Mouse (Mus musculus) cerebellum, adult 11 months (tissue): Measurements from ENCODE around the gene Sptb.

ENCODE experiments used
- DNase-seq: peaks from one replicate; pipeline ENCODE4 v3.0.0; 2022

Gene Sptb

GRCm38 (mm10) chr12:76572261-76573251 is 137.8 kb downstream of the Sptb start:
- DNase-seq: no peak

- no peak for DNase-seq
Observed at GRCm38 (mm10) chr12:76571266-76571665, 139.1 kb downstream of the Sptb start.

DNA sequence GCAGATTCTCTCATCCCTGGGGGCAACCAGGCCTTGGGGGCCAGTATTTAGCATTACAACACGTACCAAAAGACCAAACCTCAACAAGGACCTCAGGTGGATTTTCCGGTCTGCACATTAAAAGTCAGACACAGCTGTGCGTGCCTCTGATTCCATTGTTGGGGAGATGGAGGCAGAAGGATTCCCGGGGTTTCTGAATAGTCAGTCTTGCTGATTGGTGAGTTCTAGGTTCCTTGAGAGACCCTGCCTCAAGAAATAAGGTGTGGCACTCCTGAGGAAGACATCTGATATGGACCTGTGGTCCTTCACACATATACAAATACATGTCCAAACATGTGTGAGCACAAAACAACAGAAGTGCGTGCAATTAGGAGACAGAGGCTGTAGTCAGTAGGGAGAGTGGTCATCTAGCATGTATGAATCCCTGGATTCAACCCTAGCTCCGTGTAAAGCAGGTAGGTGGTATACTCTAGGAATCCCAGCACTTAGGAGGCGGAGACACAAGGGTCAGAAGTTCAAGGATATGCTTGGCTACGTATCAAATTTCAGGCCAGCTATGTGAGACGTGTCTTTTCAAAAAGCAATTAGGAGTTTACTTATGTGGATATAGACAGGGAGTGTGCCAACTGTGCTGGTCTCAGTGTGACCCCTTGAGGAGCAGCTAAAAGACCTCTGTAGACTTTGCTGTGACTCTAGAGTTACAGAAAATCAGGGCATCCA is 140.0 kb downstream of the Sptb start:
- DNase-seq: no peak

DNA sequence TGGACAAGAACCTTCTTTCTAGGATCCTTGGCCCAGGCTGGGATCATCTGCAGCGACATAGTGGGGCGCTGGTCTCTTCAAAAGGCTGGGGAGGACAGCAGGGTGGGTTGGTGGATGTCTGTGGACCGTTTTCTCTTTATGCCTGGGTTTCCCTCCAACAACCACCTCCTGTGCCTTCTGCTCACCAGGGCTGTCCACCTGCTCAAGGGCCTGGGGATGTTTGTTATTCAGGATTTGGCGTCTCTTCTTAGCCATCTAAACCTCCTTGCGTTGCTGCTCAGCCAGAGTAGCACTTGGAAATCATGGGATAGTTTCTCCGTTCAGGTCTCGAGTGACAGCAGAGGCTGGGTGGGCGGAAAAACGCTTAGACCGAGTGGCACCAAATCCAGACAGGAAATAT is 144.1 kb downstream of the Sptb start:
- no peak for DNase-seq

DNA sequence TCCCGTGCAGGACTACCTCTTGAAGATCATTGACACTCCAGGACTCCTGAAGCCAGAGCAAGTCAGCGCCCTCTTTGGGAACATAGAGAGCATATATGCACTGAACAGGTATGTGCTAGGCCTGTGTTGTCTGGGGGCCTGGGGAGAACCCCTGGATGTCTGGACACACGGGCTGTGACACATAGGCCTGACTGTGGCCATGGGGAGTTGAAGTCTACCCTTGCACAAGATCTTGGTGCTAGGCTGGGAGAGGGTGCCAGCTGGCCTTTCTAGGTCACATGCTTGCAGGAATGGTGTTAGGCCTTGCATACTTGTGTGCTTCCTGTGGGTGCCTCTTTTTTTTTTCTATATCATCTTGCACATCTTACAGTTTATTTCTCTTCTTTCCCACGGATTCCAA is 148.2 kb downstream of the Sptb start:
- DNase-seq: no peak

- DNase-seq: no peak
Observed at GRCm38 (mm10) chr12:76558206-76558605, 152.1 kb downstream of the Sptb start.

DNA sequence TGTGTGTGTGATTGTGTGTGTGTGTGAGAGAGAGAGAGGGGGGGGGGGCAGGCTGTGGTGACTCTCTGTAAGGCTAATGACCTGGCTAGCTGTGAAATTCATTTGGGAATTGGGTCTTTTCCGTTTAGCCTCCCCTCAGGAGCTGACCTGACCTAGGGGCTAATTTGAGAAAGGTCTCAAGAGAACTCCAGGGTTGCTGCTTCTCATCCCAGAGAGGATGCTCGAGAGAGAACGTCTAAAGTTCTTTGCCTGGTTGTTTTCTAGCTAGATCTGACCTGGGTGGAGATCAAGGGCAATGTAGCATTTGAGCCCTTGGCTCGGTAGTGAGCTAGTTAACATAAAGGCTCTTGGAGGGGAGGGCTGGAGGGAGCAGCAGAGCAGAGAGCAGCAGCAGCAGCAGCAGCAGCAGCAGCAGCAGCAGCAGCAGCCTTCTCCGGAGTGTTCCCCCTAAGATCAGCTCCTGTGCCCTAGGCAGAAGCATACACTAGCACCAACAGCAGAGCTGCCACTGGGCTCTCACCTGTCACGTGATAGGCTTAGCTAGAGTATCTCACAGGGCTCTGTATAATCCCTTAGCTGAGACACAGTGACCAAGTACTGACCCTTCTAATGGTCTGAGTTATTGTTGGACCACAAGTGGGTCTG is 153.5 kb downstream of the Sptb start:
- DNase-seq: no peak

- no peak for DNase-seq
Observed at GRCm38 (mm10) chr12:76556187-76556586, 154.2 kb downstream of the Sptb start.

DNA sequence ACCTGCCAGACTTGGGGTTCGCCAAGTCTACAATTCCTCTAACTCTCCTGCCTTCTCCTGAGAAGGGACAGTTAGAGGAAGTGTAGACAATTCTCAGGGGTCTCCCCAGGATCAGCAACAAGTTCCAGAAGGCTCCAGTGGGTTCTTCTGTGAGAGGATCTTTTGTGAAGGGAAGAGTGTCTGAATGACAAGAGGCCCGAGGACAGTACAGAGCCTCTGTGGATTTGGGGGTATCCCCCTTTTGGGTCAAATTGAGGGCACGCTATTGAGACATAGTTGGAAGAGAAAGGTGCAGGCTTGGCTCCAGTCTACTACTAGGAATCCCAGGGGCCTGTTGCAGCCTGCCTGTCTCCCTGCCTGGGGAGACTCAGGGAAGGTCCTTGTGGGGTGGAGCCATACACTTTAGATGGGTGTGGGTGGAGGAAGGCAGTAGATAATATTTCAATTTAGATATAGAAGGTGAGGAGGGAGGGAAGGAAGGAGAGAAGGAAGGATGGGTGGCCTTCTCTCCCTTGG is 155.4 kb downstream of the Sptb start:
- no peak for DNase-seq

GRCm38 (mm10) chr12:76554392-76554791 is 156.0 kb downstream of the Sptb start:
- DNase-seq: no peak

DNA sequence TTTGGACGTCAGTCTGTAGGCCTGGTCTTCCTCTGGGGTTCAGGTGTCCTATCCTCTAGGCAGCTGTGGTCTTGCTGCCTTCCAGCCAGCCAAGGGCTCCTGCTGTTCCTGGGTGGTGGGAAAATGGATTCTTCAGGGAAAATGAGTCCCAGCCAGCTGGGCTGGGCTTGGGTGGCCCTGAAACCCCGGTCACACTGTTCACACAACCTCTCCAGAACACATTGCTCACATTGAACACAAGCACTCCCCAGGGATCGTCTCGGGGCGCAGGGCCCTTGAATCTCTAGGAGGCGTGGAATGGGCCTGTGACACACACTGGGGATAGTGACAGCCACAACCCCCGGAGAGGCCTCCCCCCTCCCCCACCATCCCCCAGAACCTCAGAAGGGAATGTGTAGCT is 156.4 kb downstream of the Sptb start:
- no peak for DNase-seq

DNA sequence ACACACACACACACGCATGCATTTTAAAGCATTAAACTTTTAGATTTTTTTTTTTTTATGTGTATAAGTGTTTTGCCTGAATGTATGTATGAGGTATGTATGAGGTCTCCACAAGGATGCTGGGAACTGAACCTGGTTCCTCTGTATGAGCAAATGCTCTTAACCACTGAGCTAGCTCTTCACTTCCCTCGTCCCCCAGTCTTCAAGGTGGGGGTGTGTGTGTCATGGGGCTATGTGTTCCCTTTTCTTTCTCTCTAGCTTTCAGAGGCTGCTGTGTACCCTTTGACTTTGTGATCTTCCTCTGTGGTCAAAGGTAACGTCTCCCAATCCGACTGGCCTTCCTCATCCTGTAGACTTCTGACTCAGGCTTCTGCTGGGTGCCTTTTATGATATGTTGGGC is 157.4 kb downstream of the Sptb start:
- DNase-seq: no peak

DNA sequence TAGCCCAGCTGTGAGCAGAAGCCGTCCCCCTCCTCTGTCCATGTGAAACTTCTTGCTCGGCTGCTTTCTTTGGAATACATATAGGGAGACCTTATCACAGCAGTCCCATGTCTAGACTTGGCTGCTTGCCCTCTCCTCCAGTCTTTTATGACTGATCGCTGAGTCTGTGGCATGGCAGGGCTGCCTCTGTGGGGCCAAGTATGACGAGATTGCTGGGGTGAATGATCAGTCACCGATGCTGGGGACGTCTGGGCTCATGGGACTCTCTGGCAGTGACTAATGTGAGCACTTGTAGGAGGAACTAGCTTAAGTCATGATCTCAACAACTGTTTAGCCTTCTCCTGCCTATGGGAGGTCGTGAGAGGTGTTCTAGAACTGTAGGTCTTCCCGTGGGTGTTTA is 158.0 kb downstream of the Sptb start:
- no peak for DNase-seq

DNA sequence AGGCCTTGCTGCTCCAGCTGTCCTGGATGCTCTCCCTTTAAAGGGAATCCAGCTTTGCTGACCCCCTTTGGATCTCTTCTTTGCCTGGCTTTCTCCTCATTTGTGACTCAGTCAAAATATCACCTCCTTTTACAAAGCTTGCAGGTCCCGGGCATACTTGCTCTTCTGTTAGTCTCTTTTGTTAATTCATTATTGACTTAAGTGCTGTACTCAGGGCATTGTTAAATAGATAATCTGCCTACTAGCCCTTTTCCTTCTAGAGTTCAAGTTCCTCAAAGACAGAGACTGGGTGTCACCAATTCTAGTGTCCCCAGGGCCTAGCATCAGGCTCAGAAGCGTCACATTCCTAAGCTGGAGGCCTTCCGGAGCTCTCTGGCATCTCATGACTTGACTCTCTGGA is 161.1 kb downstream of the Sptb start:
- no peak for DNase-seq

DNA sequence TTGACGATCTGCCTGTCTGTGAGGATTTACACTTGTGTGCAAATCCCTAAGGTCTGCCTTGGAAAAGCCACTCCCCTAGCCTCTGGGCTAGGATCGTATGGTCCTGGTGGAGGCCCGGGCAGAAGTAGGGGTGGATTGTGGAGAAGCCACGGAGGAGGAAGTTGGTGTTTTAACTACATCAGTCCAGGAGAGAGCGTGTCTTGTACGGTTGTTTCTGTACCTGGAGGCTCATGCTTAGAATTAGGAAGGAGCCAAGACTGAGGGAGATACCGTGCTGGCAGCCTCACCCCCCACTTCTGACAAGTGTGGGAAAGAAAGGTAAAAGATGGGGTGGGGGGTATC is 162.3 kb downstream of the Sptb start:
- no peak for DNase-seq

- no peak for DNase-seq
Observed at GRCm38 (mm10) chr12:76547409-76548081, 162.8 kb downstream of the Sptb start.

- no peak for DNase-seq
Observed at GRCm38 (mm10) chr12:76546383-76547276, 163.7 kb downstream of the Sptb start.

DNA sequence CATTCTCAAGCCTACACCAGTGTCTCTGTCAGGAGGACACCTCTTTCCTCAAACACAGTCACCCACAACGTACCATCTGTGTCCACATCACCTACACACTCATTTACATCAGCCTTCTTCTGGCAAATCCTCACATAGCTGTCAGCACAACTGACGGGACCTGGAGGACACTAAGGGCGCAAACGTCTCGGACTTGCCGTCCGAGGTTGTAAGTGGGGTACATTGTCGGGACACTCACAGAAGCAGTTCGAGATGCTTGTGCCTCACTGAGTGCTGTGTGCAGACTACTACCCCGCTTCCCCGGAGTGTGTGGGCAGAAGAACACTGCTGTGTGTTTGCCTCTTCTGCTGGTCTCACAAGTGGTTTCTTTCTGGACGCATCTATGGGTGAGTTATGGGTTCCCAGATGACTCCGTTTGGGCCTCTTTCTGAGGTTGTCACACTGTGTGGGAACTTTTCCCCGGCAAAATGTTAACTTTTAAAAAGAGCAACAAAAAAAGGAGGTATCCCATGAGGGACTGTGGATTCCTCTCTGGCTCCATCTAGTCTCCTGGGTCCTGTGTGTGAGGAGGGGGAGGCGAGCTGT is 164.5 kb downstream of the Sptb start:
- DNase-seq: no peak

- no peak for DNase-seq
Observed at GRCm38 (mm10) chr12:76541879-76542278, 168.5 kb downstream of the Sptb start.

GRCm38 (mm10) chr12:76541475-76541874 is 168.9 kb downstream of the Sptb start:
- no peak for DNase-seq

DNA sequence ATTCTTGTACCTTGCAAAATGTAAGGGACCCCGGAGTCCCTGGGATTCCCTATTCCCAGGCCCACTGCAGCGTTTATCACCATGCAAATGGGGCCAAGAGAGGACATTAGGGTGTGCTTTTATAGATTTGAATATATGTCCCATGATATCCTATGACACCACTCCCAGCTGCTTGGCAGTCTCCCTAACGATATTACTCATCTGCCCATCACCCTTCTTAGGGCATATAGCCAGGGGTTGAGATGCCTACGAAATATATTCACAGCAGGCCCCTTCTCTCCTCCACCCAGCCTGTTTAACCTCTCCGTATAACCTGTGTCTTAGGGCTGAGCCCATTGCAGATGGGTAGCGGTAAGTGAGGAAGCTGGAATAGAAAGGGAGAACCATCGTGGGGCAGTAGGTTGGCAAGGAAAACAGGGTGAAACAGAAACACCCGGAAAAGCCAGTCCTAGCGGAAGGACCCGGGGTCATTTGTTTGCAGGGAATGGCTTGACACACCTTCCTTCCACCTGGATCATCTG is 169.6 kb downstream of the Sptb start:
- no peak for DNase-seq
